Mouse (Mus musculus): ENCODE measurements at regions not wholly inside any gene's neighbourhood (a gene's known extent, or its start where the extent isn't known, plus 50 kb on each side); places are given as distances from the start of the nearest gene placed in this dataset.

DNA sequence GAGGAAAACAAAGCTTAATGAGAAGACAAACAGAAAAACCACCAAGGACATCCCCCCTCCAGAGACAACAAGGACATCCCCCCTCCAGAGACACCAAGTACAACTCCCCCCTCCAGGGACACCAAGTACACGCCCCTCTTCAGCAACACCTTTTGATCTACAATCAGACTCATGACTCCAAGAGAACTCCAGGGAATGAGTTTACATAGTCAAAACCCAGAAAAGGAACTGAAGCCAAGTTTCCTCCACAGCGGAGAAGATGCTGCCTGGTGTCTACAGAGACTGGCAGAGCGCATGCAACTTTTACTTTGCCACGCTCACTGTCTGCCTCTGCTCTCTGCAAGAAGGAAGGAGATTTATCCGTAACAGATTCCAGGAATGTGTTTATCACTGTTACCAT, 185.7 kb upstream of the Id4 start:
- TF ChIP-seq CTCF (IDR thresholded peaks at IDR 0.05; ENCODE audit: low read depth): no peak
- TF ChIP-seq EP300 (IDR thresholded peaks at IDR 0.05; ENCODE audit: low read depth): no peak

All from heart, postnatal 0 days (tissue).